Mouse (Mus musculus) olfactory bulb, adult 2 months (tissue): ENCODE results near the gene Nsdhl. TPM values are rescaled to one million over a fixed set of nuclear protein-coding genes. Genes with fewer than 3 reads are reported as not detected.

Source experiments
- H3K27ac ChIP-seq: fragments of 200-500 bp; 2 replicates; pipeline ENCODE4 v1.5.1; 2012; ENCODE audit warnings: low read depth, low read length; ENCODE audit not compliant: insufficient read depth
- H3K4me1 ChIP-seq: fragments of 200-500 bp; 2 replicates; pipeline ENCODE4 v1.6.1; 2012; ENCODE audit warnings: low read length; ENCODE audit not compliant: control insufficient read depth, insufficient read depth
- H3K4me3 ChIP-seq: fragments of 200-500 bp; 2 replicates; pipeline ENCODE4 v1.5.1; 2012; ENCODE audit warnings: mild to moderate bottlenecking, low read depth, low read length, moderate library complexity; ENCODE audit not compliant: insufficient read depth
- CTCF ChIP-seq: fragments of 200-500 bp; IDR thresholded peaks from 2 replicates; pipeline ENCODE4 v1.5.1; 2012; ENCODE audit warnings: low read depth, mild to moderate bottlenecking, low read length, moderate library complexity; ENCODE audit not compliant: insufficient read depth
- POLR2A ChIP-seq: fragments of 200-500 bp; IDR thresholded peaks from 2 replicates; pipeline ENCODE4 v1.6.1; 2012; ENCODE audit warnings: mild to moderate bottlenecking, low read depth, low read length, moderate library complexity; ENCODE audit not compliant: insufficient read depth
- WGBS: fragments of 180-500 bp; shearing (Covaris S2); methylation state at CpG from one replicate; pipeline ENCODE4 v1.1.7; 2018; 5-methylcytosine and 5-hydroxymethylcytosine counted together
- polyA plus RNA-seq: library from polyadenylated mRNA; stranded (reverse); fragments of >200 nt; gene quantifications from 2 replicates; pipeline ENCODE4 v1.2.4, GENCODE M21; 2012; ENCODE audit warnings: low replicate concordance; ENCODE audit not compliant: missing spikeins, insufficient read depth, insufficient read length

The Nsdhl gene
- polyA plus RNA-seq, 1 experiment: not detected

GRCm38 (mm10) chrX:72953464-72953863 is 35.1 kb downstream of the Nsdhl start:
- Histone ChIP-seq H3K4me1 (no peaks in the 10 kb centered on the region), H3K4me3 (no peak overlapping the region), H3K27ac (no peak overlapping the region)
- TF ChIP-seq POLR2A: no peak
- TF ChIP-seq CTCF: no peak
- WGBS: 73% methylated on average over 4 of the region's 4 CpGs

- Histone ChIP-seq H3K4me1 (no peaks in the 10 kb centered on the region), H3K4me3 (no peak overlapping the region), H3K27ac (no peak overlapping the region)
- WGBS: 90% methylated on average over 4 of the region's 4 CpGs
- TF ChIP-seq CTCF (no peak), POLR2A (no peak)
Measured at GRCm38 (mm10) chrX:72956486-72956885, 38.1 kb downstream of the Nsdhl start.

- TF ChIP-seq CTCF: no peak
- no peak for TF ChIP-seq POLR2A
- no peak overlapping the region for H3K4me3 ChIP-seq
- 80% methylated on average over 4 of the region's 4 CpGs for WGBS
- H3K27ac ChIP-seq: no peak overlapping the region
- H3K4me1 ChIP-seq: no peaks in the 10 kb centered on the region
Measured at GRCm38 (mm10) chrX:72960431-72960830, 42.1 kb downstream of the Nsdhl start.

- 82% methylated on average over 3 of the region's 3 CpGs for WGBS
- TF ChIP-seq CTCF (no peak), POLR2A (no peak)
- no peak overlapping the region for H3K27ac ChIP-seq
- H3K4me1 ChIP-seq: no peaks in the 10 kb centered on the region
- H3K4me3 ChIP-seq: no peak overlapping the region
Measured at GRCm38 (mm10) chrX:72961511-72961910, 43.2 kb downstream of the Nsdhl start.

DNA sequence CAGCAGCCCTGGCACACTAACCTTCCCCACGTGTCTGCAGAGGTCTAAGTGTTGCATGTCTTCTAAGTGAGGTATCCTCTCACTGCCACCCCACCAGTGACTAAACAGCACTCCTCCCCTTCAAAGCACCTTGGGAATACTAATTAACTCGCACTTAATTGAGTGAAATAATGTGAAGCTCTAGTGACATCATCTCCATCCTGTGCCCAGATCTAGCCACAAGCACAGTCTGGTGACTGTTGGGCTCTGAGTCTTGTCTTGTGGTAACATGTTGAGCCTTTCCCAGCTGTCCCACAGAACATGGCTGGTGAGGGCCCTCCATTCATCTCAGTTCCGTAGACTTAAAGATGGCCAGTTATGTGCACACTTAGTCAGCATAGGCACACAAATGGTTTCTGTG is 44.4 kb downstream of the Nsdhl start:
- TF ChIP-seq CTCF (no peak), POLR2A (no peak)
- Histone ChIP-seq H3K27ac (no peak overlapping the region), H3K4me3 (no peak overlapping the region), H3K4me1 (no peaks in the 10 kb centered on the region)
- 76% methylated on average over 3 of the region's 3 CpGs for WGBS

DNA sequence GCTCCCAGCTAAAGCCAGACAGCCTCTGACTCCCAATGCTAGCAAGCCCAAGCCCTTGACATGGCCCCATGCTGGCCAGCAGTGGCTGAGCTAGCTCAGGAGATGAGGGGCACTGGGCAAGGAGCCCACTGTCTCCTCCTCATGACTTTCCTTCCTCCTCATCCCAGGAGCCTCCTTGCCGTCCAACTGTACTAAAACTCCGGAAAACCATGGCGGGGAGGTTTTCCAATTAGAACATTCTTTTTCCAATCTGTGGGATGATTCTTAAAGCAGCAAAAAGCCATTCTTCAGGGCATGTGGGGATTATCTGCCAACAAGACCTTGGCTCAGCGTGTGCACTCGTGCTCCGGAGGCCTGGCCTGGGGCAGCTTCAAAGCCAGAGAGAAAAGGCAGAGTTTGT is 64.5 kb downstream of the Nsdhl start:
- 67% methylated on average over 6 of the region's 6 CpGs for WGBS
- H3K4me3 ChIP-seq: no peak overlapping the region
- no peak overlapping the region for H3K27ac ChIP-seq
- H3K4me1 ChIP-seq: peaks cover 9% of the 10 kb centered on the region; the same call in 1 of the 2 replicates
- TF ChIP-seq POLR2A: no peak
- TF ChIP-seq CTCF: no peak

- no peak overlapping the region for H3K27ac ChIP-seq
- H3K4me3 ChIP-seq: no peak overlapping the region
- TF ChIP-seq POLR2A (no peak), CTCF (no peak)
- WGBS: 83% methylated on average over 2 of the region's 2 CpGs
- peaks cover 9% of the 10 kb centered on the region; the same call in 1 of the 2 replicates for H3K4me1 ChIP-seq
Measured at GRCm38 (mm10) chrX:72985607-72986006, 67.2 kb downstream of the Nsdhl start.

GRCm38 (mm10) chrX:72986841-72987519 is 68.6 kb downstream of the Nsdhl start, which contains the start of gene Zfp185:
TSS of gene Zfp185 (plus strand) at chrX:72987339.
- peak within 1 kb of the TSS; percentile 44 for H3K4me3 ChIP-seq
- WGBS: 16% methylated on average over 45 of the region's 45 CpGs
- TF ChIP-seq CTCF (no peak), POLR2A (no peak)
- peaks cover 9% of the 10 kb centered on the region; the same call in 1 of the 2 replicates for H3K4me1 ChIP-seq
- H3K27ac ChIP-seq: no peak within 1 kb of the TSS

DNA sequence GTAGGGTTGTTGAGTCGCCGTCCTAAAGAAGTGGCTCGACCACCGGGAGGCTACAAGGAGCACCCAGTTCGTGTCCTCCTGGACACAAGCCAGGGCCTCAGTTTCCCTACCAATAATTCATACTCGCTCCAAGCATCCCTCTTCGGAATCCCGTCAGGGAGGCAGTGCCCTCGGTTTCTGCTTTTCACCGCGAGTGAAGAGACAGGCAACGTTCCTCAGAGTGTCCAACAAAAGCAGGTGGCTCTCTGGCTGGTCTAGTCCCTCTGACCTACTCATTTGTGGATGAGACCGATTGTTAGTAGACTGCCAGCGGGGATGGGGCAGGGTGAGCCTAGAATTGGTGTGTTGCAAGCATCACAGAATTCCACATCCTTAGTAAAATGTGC is 69.2 kb downstream of the Nsdhl start:
- WGBS: 20% methylated on average over 14 of the region's 14 CpGs
- TF ChIP-seq CTCF (no peak), POLR2A (no peak)

DNA sequence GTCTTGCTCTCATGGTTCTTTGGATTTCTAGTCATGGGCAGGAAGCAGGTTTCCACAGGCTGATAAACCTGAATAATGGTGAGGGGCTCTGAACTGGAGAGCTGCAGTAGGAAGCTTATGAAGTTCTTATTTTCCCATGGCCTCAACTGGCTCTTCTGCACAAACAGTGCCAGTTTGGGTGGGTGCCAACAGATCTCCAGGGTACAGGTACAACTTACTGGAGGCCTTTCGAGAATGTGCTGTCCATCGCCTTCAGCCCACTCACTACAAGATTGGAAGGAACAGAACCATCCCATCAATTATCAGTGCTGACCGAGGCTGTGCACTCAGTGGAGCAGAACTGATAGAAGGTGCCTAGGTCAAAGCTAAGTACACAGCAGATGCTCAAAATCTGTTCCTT is 70.1 kb downstream of the Nsdhl start:
- TF ChIP-seq CTCF (no peak), POLR2A (no peak)
- WGBS: 93% methylated on average over 3 of the region's 3 CpGs
- H3K27ac ChIP-seq: no peak overlapping the region

More for the DNA sequence above, 69.2 kb downstream of the Nsdhl start:
- no peak overlapping the region for H3K27ac ChIP-seq
- peak overlapping the region; percentile 44 for H3K4me3 ChIP-seq
- H3K4me1 ChIP-seq: peaks cover 9% of the 10 kb centered on the region; the same call in 1 of the 2 replicates

More for the DNA sequence above, 70.1 kb downstream of the Nsdhl start:
- Histone ChIP-seq H3K4me1 (peaks cover 9% of the 10 kb centered on the region; the same call in 1 of the 2 replicates), H3K4me3 (no peak overlapping the region)
